Mouse (Mus musculus) forebrain, embryonic 12.5 days (tissue): ENCODE measurements around the gene Spata32. TPM values are rescaled to one million over a fixed set of nuclear protein-coding genes. Genes with fewer than 3 reads are reported as not detected.

Source experiments
- ATAC-seq: fragments of 200-750 bp; cut with Nextera tagmentation; 2 replicates; pipeline ENCODE4 v1.8.0; 2017; ENCODE audit warnings: moderate TSS enrichment; ENCODE audit not compliant: low FRiP score
- H3K27ac ChIP-seq: fragments of 300-500 bp; sonication (generic); 2 replicates; pipeline ENCODE4 v1.5.1; 2016; ENCODE audit warnings: mild to moderate bottlenecking
- H3K27me3 ChIP-seq: fragments of 300-500 bp; sonication (generic); 2 replicates; pipeline ENCODE4 v1.6.1; 2016; ENCODE audit warnings: mild to moderate bottlenecking
- H3K36me3 ChIP-seq: fragments of 300-500 bp; sonication (generic); replicated peaks from 2 replicates; pipeline ENCODE4 v1.6.1; 2016; ENCODE audit warnings: mild to moderate bottlenecking
- H3K4me1 ChIP-seq: fragments of 300-500 bp; sonication (generic); 2 replicates; pipeline ENCODE4 v1.6.1; 2016
- H3K4me2 ChIP-seq: fragments of 300-500 bp; sonication (generic); 2 replicates; pipeline ENCODE4 v1.6.1; 2016; ENCODE audit warnings: mild to moderate bottlenecking, moderate library complexity
- H3K4me3 ChIP-seq: fragments of 300-500 bp; sonication (generic); replicated peaks from 2 replicates; pipeline ENCODE4 v1.5.1; 2016; ENCODE audit warnings: mild to moderate bottlenecking
- H3K9ac ChIP-seq: fragments of 300-500 bp; sonication (generic); 2 replicates; pipeline ENCODE4 v1.6.1; 2016; ENCODE audit warnings: mild to moderate bottlenecking
- H3K9me3 ChIP-seq: fragments of 300-500 bp; sonication (generic); 2 replicates; pipeline ENCODE4 v1.6.1; 2016
- WGBS: fragments of 180-500 bp; shearing (Covaris S2); methylation state at CpG from one replicate; pipeline ENCODE4 v1.1.7; 2016; 5-methylcytosine and 5-hydroxymethylcytosine counted together
- polyA plus RNA-seq: library from polyadenylated mRNA; unstranded; fragments of >200 nt; fragmentation: Nextera tagmentation; extraction: Ambion mirVana; gene quantifications from 2 replicates; pipeline ENCODE4 v1.2.1, GENCODE M21; 2016

The Spata32 gene
- polyA plus RNA-seq, 1 experiment from 2014 or later: not detected

GRCm38 (mm10) chr11:103197340-103197739, 20.9 kb downstream of the Spata32 start:
- H3K9me3 ChIP-seq: no peaks in the 10 kb centered on the region
- no peak overlapping the region for H3K27ac ChIP-seq
- no peaks in the 10 kb centered on the region for H3K36me3 ChIP-seq
- peaks cover 39% of the 10 kb centered on the region for H3K4me1 ChIP-seq
- H3K9ac ChIP-seq: no peak overlapping the region
- no peak overlapping the region for H3K4me3 ChIP-seq
- H3K27me3 ChIP-seq: peaks cover 94% of the 10 kb centered on the region
- 83% methylated on average over 4 of the region's 4 CpGs for WGBS
- no peak for ATAC-seq
- no peak overlapping the region for H3K4me2 ChIP-seq

- Histone ChIP-seq H3K9ac (no peak overlapping the region), H3K27ac (no peak overlapping the region), H3K4me1 (peaks cover 29% of the 10 kb centered on the region), H3K9me3 (no peaks in the 10 kb centered on the region), H3K36me3 (no peaks in the 10 kb centered on the region), H3K27me3 (peaks cover 100% of the 10 kb centered on the region), H3K4me3 (no peak overlapping the region), H3K4me2 (no peak overlapping the region)
- ATAC-seq: no peak
- 86% methylated on average over 5 of the region's 5 CpGs for WGBS
Observed at GRCm38 (mm10) chr11:103195656-103196055, 22.6 kb downstream of the Spata32 start.

GRCm38 (mm10) chr11:103195236-103195635, 23.0 kb downstream of the Spata32 start:
- Histone ChIP-seq H3K27ac (no peak overlapping the region), H3K27me3 (peaks cover 100% of the 10 kb centered on the region), H3K4me2 (no peak overlapping the region), H3K36me3 (no peaks in the 10 kb centered on the region), H3K9ac (no peak overlapping the region), H3K4me3 (no peak overlapping the region), H3K9me3 (no peaks in the 10 kb centered on the region), H3K4me1 (peaks cover 29% of the 10 kb centered on the region)
- no peak for ATAC-seq
- 90% methylated on average over 18 of the region's 18 CpGs for WGBS

GRCm38 (mm10) chr11:103193825-103194168, 24.4 kb downstream of the Spata32 start:
- ATAC-seq: no peak

GRCm38 (mm10) chr11:103192956-103193824, 25.0 kb downstream of the Spata32 start:
- Histone ChIP-seq H3K4me2 (peak overlapping the region; percentile 56), H3K9ac (peak overlapping the region; percentile 38; the same call in 1 of the 2 replicates), H3K36me3 (no peaks in the 10 kb centered on the region), H3K27me3 (peaks cover 93% of the 10 kb centered on the region), H3K27ac (no peak overlapping the region), H3K4me3 (peak overlapping the region; percentile 26), H3K9me3 (no peaks in the 10 kb centered on the region), H3K4me1 (peaks cover 12% of the 10 kb centered on the region)
- ATAC-seq: 0 out of 2 replicates have a peak, but pooled peaks have one; percentile 36
- 3% methylated on average over 43 of the region's 44 CpGs for WGBS

More at GRCm38 (mm10) chr11:103193825-103194168, 24.4 kb downstream of the Spata32 start:
- H3K4me2 ChIP-seq: no peak overlapping the region
- no peaks in the 10 kb centered on the region for H3K36me3 ChIP-seq
- H3K27me3 ChIP-seq: peaks cover 99% of the 10 kb centered on the region
- H3K9ac ChIP-seq: no peak overlapping the region
- H3K27ac ChIP-seq: no peak overlapping the region
- H3K4me1 ChIP-seq: peaks cover 18% of the 10 kb centered on the region
- no peaks in the 10 kb centered on the region for H3K9me3 ChIP-seq
- 29% methylated on average over 9 of the region's 9 CpGs for WGBS
- no peak overlapping the region for H3K4me3 ChIP-seq

GRCm38 (mm10) chr11:103192230-103192955, 25.8 kb downstream of the Spata32 start:
- Histone ChIP-seq H3K27me3 (peaks cover 88% of the 10 kb centered on the region), H3K36me3 (no peaks in the 10 kb centered on the region)
- no peak for ATAC-seq

GRCm38 (mm10) chr11:103184891-103185290, 33.3 kb downstream of the Spata32 start:
- Histone ChIP-seq H3K36me3 (no peaks in the 10 kb centered on the region), H3K27ac (no peak overlapping the region), H3K4me1 (no peaks in the 10 kb centered on the region), H3K9ac (no peak overlapping the region), H3K27me3 (peaks cover 34% of the 10 kb centered on the region), H3K4me3 (no peak overlapping the region), H3K4me2 (no peak overlapping the region), H3K9me3 (no peaks in the 10 kb centered on the region)
- 40% methylated on average over 2 of the region's 2 CpGs for WGBS
- no peak for ATAC-seq

More at GRCm38 (mm10) chr11:103192230-103192955, 25.8 kb downstream of the Spata32 start:
- 18% methylated on average over 28 of the region's 28 CpGs for WGBS
- Histone ChIP-seq H3K9ac (peak overlapping the region; percentile 38; the same call in 1 of the 2 replicates), H3K4me2 (peak overlapping the region; percentile 56), H3K27ac (no peak overlapping the region), H3K9me3 (no peaks in the 10 kb centered on the region), H3K4me1 (peaks cover 12% of the 10 kb centered on the region), H3K4me3 (peak overlapping the region; percentile 26)

- Histone ChIP-seq H3K4me1 (no peaks in the 10 kb centered on the region), H3K9me3 (no peaks in the 10 kb centered on the region), H3K27ac (no peak overlapping the region), H3K27me3 (peaks cover 19% of the 10 kb centered on the region; the same call in 1 of the 2 replicates), H3K4me3 (no peak overlapping the region), H3K9ac (no peak overlapping the region), H3K4me2 (no peak overlapping the region), H3K36me3 (no peaks in the 10 kb centered on the region)
- ATAC-seq: no peak
- WGBS: 80% methylated on average over 3 of the region's 3 CpGs
Observed at GRCm38 (mm10) chr11:103181911-103182310, 36.3 kb downstream of the Spata32 start.

- Histone ChIP-seq H3K27ac (no peak overlapping the region), H3K4me2 (no peak overlapping the region), H3K36me3 (no peaks in the 10 kb centered on the region), H3K9ac (no peak overlapping the region), H3K27me3 (peaks cover 19% of the 10 kb centered on the region; the same call in 1 of the 2 replicates), H3K4me1 (no peaks in the 10 kb centered on the region), H3K4me3 (no peak overlapping the region), H3K9me3 (no peaks in the 10 kb centered on the region)
- ATAC-seq: no peak
- 80% methylated on average over 9 of the region's 9 CpGs for WGBS
Observed at GRCm38 (mm10) chr11:103181349-103181748, 36.9 kb downstream of the Spata32 start.

- WGBS: 75% methylated on average over 1 of the region's 1 CpGs
- Histone ChIP-seq H3K9me3 (no peaks in the 10 kb centered on the region), H3K9ac (no peak overlapping the region), H3K27ac (no peak overlapping the region), H3K36me3 (no peaks in the 10 kb centered on the region), H3K4me1 (no peaks in the 10 kb centered on the region), H3K4me3 (no peak overlapping the region), H3K27me3 (peaks cover 16% of the 10 kb centered on the region; the same call in 1 of the 2 replicates), H3K4me2 (no peak overlapping the region)
- ATAC-seq: no peak
Observed at GRCm38 (mm10) chr11:103180426-103180825, 37.8 kb downstream of the Spata32 start.

GRCm38 (mm10) chr11:103178748-103179147, 39.5 kb downstream of the Spata32 start:
- H3K9ac ChIP-seq: no peak overlapping the region
- no peak overlapping the region for H3K4me2 ChIP-seq
- 88% methylated on average over 8 of the region's 8 CpGs for WGBS
- no peak for ATAC-seq
- H3K9me3 ChIP-seq: no peaks in the 10 kb centered on the region
- peaks cover 22% of the 10 kb centered on the region; the same call in 1 of the 2 replicates for H3K27me3 ChIP-seq
- no peak overlapping the region for H3K27ac ChIP-seq
- peaks cover 4% of the 10 kb centered on the region; the same call in 1 of the 2 replicates for H3K4me1 ChIP-seq
- H3K4me3 ChIP-seq: no peak overlapping the region
- no peaks in the 10 kb centered on the region for H3K36me3 ChIP-seq

GRCm38 (mm10) chr11:103177815-103178485, 40.3 kb downstream of the Spata32 start:
- Histone ChIP-seq H3K36me3 (no peaks in the 10 kb centered on the region), H3K9me3 (no peaks in the 10 kb centered on the region), H3K27me3 (peaks cover 29% of the 10 kb centered on the region), H3K4me3 (no peak overlapping the region), H3K4me1 (peaks cover 4% of the 10 kb centered on the region; the same call in 1 of the 2 replicates), H3K27ac (no peak overlapping the region), H3K4me2 (no peak overlapping the region), H3K9ac (no peak overlapping the region)
- 85% methylated on average over 15 of the region's 15 CpGs for WGBS
- no peak for ATAC-seq
